Mouse (Mus musculus) cerebral cortex, adult 2 months (tissue): ENCODE measurements around the gene Bckdk.

Experiments
- WGBS: fragments of 180-500 bp; shearing (Covaris S2); methylation state at CpG from one replicate; pipeline ENCODE4 v1.1.7; 2018; 5-methylcytosine and 5-hydroxymethylcytosine counted together

The Bckdk gene

GRCm38 (mm10) chr7:127903971-127904796, at the start of gene Bckdk:
Gene Bckdk, plus strand, starts transcription at chr7:127904082.
- WGBS, result 5% methylated on average over 38 of the region's 38 CpGs

DNA sequence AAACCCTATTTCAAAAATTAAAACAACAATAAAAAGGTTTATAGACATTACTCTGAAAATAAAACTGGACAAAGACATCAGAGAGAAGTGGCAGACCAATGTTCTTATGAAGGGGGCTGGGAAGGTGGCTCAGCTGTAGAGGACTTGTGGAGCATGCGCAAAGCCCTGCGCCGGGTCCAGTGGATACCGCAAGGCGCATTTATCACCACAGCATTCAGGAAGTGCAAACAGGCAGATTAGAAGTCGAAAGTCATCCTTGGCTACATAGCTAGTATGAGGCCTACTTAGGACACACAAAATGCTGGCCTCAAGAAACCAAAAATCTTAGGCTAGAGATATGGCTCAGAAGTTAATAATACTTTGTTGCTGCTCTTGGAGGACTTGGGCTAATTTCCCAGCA, 45.6 kb upstream of the Bckdk start:
- 96% methylated on average over 6 of the region's 6 CpGs for WGBS

DNA sequence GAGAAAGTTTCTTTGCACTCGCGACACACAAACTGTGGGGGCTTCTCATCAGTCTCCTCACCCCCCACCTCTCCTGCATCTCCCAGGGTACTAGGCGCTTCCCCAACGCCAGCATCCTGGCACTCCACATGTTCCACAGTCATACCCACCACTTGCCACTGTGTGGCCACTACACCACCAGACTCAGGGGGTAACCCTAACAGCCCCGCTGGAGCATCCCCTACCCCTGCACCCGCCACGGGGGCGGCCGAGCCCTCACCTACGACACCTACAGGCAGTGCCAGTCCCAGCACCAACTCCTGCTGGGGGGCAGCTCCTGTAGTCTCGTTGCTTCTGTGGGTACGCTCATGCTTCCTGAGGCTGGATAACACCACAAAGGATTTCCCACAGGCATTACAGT, 37.4 kb upstream of the Bckdk start:
- WGBS, result 94% methylated on average over 12 of the region's 12 CpGs

GRCm38 (mm10) chr7:127867641-127868040, 36.2 kb upstream of the Bckdk start:
- 98% methylated on average over 18 of the region's 18 CpGs for WGBS

DNA sequence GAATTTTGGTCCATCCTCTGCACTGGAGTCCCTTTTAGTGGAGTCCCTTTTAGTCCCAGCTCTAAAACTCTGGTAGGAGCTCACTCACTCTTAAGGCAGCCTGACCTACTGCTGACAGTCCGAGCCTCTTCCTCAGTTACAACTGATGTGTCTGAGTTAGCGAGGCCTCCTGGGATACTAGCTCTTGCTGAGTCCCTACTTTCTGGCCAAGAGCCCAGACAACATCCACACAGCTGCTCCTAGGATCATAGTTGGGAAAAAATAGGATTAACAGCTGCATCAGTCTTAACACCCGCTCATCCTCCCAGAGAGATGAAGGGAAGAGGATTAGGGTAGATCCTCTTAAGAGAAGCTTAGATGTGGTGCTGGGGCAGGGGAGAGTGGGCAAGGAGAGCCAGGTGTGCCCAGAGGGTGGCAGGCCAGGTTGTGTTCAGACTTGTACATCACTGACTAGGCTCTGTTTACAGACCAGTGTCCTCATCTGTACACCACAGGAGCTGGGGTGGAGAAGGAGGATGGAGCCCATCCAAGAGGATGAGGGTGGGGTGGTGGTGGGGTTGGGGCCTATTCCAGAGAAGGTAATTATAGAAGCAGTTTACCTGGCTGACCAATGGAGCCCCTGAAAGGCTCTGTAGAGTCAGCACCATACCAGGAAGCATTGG, 34.6 kb upstream of the Bckdk start:
- WGBS, result 33% methylated on average over 3 of the region's 3 CpGs

GRCm38 (mm10) chr7:127870136-127870821, 33.6 kb upstream of the Bckdk start:
- 66% methylated on average over 5 of the region's 5 CpGs for WGBS

- 4% methylated on average over 20 of the region's 20 CpGs for WGBS
Observed at GRCm38 (mm10) chr7:127874812-127875626, 28.9 kb upstream of the Bckdk start.

DNA sequence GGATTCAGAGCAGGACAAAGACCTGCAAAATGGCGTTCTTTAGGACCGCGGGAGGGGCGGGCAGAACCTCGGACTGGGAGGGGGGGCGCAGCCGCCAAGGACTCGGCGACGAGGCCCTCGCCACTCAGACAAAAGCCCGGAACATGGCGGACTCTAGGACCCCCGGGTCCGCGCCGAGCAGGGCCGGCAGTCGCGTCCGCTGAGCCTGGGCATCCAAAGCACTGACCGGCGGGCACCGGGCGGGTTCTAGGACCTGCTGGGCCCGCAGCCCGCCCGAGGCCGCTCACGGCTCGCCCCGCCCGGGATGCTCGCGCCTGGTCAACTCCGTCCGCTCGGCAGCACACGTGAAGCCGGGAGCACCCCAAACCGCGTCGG, 28.3 kb upstream of the Bckdk start:
- 1% methylated on average over 38 of the region's 43 CpGs for WGBS

- under 1% methylated on average over 41 of the region's 41 CpGs for WGBS
Observed at GRCm38 (mm10) chr7:127876041-127876466, 27.8 kb upstream of the Bckdk start, which contains the start of gene Zfp646. Gene Zfp646, plus strand, starts transcription at chr7:127876221.

GRCm38 (mm10) chr7:127876467-127877348, 27.2 kb upstream of the Bckdk start, which contains the start of gene Zfp668:
Gene Zfp668, minus strand, starts transcription at chr7:127876828.
- under 1% methylated on average over 60 of the region's 60 CpGs for WGBS

DNA sequence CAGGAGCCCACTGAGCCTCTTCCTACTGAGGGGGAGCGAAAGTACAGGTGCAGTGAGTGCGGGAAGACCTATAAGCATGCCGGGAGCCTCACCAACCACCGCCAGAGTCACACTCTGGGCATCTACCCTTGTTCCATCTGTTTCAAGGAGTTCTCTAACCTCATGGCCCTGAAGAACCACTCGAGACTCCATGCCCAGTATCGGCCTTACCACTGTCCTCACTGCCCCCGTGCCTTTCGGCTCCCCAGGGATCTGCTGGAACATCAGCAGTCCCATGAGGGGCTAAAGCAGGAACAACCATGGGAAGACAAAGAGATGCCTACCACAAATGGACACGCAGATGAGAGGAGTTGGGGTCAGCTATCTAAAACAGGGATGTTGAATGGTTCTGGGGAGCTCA, 24.6 kb upstream of the Bckdk start:
- WGBS, result 96% methylated on average over 9 of the region's 9 CpGs

DNA sequence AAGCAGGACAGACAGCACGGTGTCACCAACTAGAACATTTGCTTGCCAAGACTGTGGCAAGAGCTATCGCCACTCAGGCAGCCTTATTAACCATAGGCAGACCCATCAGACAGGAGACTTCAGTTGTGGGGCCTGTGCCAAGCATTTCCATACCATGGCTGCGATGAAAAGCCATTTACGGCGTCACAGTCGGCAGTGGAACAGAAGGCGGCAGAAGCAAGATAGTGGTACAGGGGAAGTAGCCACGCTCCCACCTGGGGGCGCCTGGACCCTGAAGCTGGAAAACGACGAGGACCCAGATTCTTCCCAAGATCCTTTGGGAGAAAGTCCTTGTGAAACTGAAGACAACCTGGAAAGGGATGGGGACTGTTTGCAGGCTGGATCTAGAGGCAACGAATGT, 23.5 kb upstream of the Bckdk start:
- WGBS, result 77% methylated on average over 12 of the region's 12 CpGs

DNA sequence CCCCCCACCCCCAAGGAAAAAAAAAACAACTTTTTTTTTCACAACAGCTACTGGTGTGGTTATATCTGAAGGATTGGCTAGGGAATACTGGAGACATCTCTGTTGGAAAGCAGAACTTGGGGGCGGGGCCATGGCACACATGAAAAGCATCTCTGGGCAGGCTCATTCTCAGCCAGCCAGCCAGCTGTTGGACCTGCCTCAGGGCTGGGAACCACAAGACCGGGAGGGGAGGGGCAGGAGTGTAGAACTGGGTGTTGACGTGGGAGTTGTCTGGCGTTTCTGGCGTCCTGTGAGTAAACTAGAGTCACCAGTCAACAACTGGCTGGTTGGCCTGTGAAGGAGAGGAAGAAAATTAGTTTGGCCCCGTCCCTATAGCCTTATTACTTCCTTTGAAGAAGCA, 17.9 kb upstream of the Bckdk start:
- 48% methylated on average over 6 of the region's 6 CpGs for WGBS

DNA sequence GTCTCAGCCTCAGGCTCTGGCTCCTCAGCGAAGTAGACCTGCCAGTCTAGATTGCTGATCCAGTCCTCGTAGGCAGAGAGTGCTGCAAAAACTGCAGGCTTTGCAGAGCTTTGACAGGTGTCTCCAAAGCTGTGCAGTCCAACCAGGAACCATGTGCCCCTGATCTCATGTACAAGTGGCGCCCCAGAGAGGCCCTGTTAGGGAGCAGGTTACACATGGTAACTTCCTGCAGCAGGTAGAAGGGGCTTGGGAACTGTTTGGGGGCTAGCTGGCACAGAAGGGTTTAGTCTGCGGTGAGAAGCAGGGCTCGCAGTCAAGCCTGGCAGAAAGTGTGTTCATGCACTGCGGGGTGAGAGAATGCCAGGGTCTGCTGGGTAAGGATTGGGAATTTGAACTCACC, 17.3 kb upstream of the Bckdk start:
- WGBS, result 77% methylated on average over 6 of the region's 6 CpGs

- WGBS, result 70% methylated on average over 8 of the region's 8 CpGs
Observed at GRCm38 (mm10) chr7:127887191-127887590, 16.7 kb upstream of the Bckdk start.

- 69% methylated on average over 3 of the region's 3 CpGs for WGBS
Observed at GRCm38 (mm10) chr7:127887781-127888180, 16.1 kb upstream of the Bckdk start.

- 64% methylated on average over 3 of the region's 3 CpGs for WGBS
Observed at GRCm38 (mm10) chr7:127888821-127889220, 15.1 kb upstream of the Bckdk start.

DNA sequence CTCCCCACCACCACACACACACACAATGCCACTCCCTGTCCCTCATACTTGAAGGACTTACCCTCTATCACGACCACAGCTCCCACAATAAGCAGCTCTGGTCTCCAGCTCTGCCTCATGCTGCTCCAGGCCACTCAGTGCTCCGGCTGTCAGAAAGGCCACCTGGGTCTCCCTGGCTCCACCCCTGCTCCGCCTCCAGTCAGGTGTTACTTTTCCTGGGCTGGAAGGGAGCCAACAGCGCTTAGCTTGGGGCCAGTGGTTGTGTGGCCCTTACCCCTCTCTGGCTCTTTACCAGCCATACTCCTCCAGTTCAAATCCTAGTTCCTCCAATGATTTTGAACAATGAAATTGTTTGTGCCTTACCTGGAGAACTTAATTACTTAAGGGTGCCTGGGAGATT, 13.1 kb upstream of the Bckdk start, which contains the start of gene Prss53:
Gene Prss53 (minus strand): TSS at position 173 of the 400 bp plus-strand sequence.
- 46% methylated on average over 4 of the region's 4 CpGs for WGBS

DNA sequence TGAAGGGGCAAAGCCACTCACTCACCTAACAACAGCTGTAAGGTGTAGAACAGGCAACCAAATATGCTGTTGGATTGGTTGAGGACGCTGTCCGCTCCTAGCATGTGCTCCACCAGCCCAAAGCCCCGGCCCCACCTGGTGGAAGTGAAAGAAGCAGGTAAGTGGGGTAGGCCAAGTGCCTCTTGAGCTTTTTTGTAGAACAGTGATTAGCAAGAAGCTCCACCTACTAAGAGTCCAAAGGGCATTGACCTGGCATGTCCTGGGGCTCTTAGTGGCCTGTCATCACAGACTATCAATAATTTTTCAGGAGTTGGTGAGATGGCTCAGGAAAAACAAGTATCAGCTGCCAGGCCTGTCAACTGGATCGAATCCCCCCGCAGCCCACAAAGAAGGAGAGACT, 9.4 kb upstream of the Bckdk start:
- WGBS, result 84% methylated on average over 5 of the region's 5 CpGs

DNA sequence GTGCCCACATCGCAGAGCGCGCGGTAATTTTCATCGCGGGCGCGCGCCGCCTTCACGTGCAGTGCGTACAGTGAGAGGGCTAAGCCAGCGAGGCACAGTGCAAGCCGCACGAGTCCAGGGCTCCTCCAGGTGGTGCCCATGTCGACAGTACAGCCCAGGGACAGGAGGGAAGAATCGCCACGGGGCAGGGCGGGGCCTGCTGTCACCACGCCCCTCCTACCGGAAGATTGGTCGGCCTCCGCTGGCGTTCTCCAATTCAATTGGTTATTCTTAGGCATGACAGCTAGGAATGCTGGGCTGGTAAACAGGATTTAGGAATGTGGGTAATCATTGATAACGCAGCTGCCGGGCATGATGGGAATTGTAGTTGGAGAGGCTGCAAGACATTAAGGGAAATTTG, 8.4 kb upstream of the Bckdk start, which contains the start of the genes Gm21974 and Vkorc1:
Gene Gm21974 (minus strand): TSS at position 13 of the 400 bp plus-strand sequence.
Gene Vkorc1 (minus strand): TSS at position 176 of the 400 bp plus-strand sequence.
- under 1% methylated on average over 26 of the region's 26 CpGs for WGBS
